Mouse (Mus musculus) bone marrow macrophage, adult 2 months (primary cell): Measurements from ENCODE around the gene 4930438A08Rik.

Experiments used
- CTCF ChIP-seq: IDR thresholded peaks from 2 replicates; pipeline ENCODE4 v1.5.1; 2012; ENCODE audit warnings: low read depth, mild to moderate bottlenecking, low read length, moderate library complexity
- POLR2A ChIP-seq: IDR thresholded peaks from 2 replicates; pipeline ENCODE4 v1.6.1; 2012; ENCODE audit warnings: mild to moderate bottlenecking, low read depth, low read length, borderline replicate concordance

- no peak for TF ChIP-seq CTCF
- TF ChIP-seq POLR2A, result no peak
Observed at GRCm38 (mm10) chr11:58231156-58231555, 43.4 kb upstream of the 4930438A08Rik start.
